In genomic region chr17:24170729-24171128, GRCm38 (mm10) we compare ENCODE assay signal across 12 mouse cellular contexts. TPM values are rescaled to one million over a fixed set of nuclear protein-coding genes. Genes with fewer than 3 reads are reported as not detected.
A peak's percentile ranks its signal among the peaks of the same experiment; 100 is the strongest.
DNase-seq lines count a peak whose midpoint lies in the region; ATAC-seq and TF ChIP-seq lines count a peak whose summit lies in the region.
"Had no signal": no experiment of that assay in that cellular context is flagged by ENCODE, and none has a peak within 500 bp of the region (broad histone marks: within the 10 kb centered on the region; RNA-seq: fewer than 3 reads in every experiment).

No protein-coding gene starts in this region.

- no peaks in the 10 kb centered on the region for H3K27me3 ChIP-seq in heart, embryonic 15.5 days
- H3K27me3 ChIP-seq in midbrain, postnatal 0 days (ENCODE audit: insufficient read depth, low read length): no peaks in the 10 kb centered on the region
- H3K27me3 ChIP-seq in midbrain, embryonic 15.5 days (replicated peaks): no peaks in the 10 kb centered on the region
- H3K27me3 ChIP-seq in embryonic facial prominence, embryonic 13.5 days: no peaks in the 10 kb centered on the region

- no peaks in the 10 kb centered on the region for H3K9me3 ChIP-seq in heart, embryonic 15.5 days (replicated peaks)
- no peaks in the 10 kb centered on the region for H3K9me3 ChIP-seq in midbrain, postnatal 0 days (ENCODE audit: low read length)
- no peaks in the 10 kb centered on the region for H3K9me3 ChIP-seq in midbrain, embryonic 15.5 days
- no peaks in the 10 kb centered on the region for H3K9me3 ChIP-seq in embryonic facial prominence, embryonic 13.5 days

- H3K4me2 ChIP-seq in heart, embryonic 15.5 days: no peak overlapping the region
- H3K4me2 ChIP-seq in midbrain, postnatal 0 days (ENCODE audit: low read depth, low read length, poor library complexity, severe bottlenecking): no peak overlapping the region; the same call in 1 of the 2 replicates
- H3K4me2 ChIP-seq in midbrain, embryonic 15.5 days: no peak overlapping the region
- no peak overlapping the region for H3K4me2 ChIP-seq in embryonic facial prominence, embryonic 13.5 days

- peaks cover 28% of the 10 kb centered on the region for H3K4me1 ChIP-seq in heart, embryonic 15.5 days (replicated peaks)
- H3K4me1 ChIP-seq in midbrain, postnatal 0 days (ENCODE audit: insufficient read depth, low read length): peaks cover 8% of the 10 kb centered on the region
- H3K4me1 ChIP-seq in midbrain, embryonic 15.5 days: peaks cover 29% of the 10 kb centered on the region
- H3K4me1 ChIP-seq in embryonic facial prominence, embryonic 13.5 days: peaks cover 23% of the 10 kb centered on the region

- H3K4me3 ChIP-seq in heart, embryonic 15.5 days: no peak overlapping the region
- no peak overlapping the region for H3K4me3 ChIP-seq in midbrain, postnatal 0 days (ENCODE audit: low read depth, low read length)
- no peak overlapping the region for H3K4me3 ChIP-seq in midbrain, embryonic 15.5 days
- no peak overlapping the region for H3K4me3 ChIP-seq in embryonic facial prominence, embryonic 13.5 days

- 0 out of 2 replicates have a peak overlapping the region, but pooled peaks have one; percentile 99 for H3K27ac ChIP-seq in heart, embryonic 15.5 days
- peak overlapping the region; percentile 99; the same call in 1 of the 2 replicates for H3K27ac ChIP-seq in midbrain, postnatal 0 days (ENCODE audit: low read depth, low read length)
- no peak overlapping the region for H3K27ac ChIP-seq in midbrain, embryonic 15.5 days
- no peak overlapping the region for H3K27ac ChIP-seq in embryonic facial prominence, embryonic 13.5 days

- no peak overlapping the region for H3K9ac ChIP-seq in heart, embryonic 15.5 days
- H3K9ac ChIP-seq in midbrain, postnatal 0 days (replicated peaks; ENCODE audit: low read length, poor library complexity, severe bottlenecking): no peak overlapping the region
- no peak overlapping the region for H3K9ac ChIP-seq in midbrain, embryonic 15.5 days
- 0 out of 2 replicates have a peak overlapping the region, but pooled peaks have one; percentile 93 for H3K9ac ChIP-seq in embryonic facial prominence, embryonic 13.5 days

- ATAC-seq in heart, embryonic 15.5 days (replicated peaks; ENCODE audit: insufficient number of reproducible peaks, insufficient read depth, low FRiP score, low read depth): no peak
- no peak for ATAC-seq in midbrain, postnatal 0 days (ENCODE audit: low FRiP score)
- no peak for ATAC-seq in midbrain, embryonic 15.5 days (replicated peaks)
- no peak for ATAC-seq in embryonic facial prominence, embryonic 13.5 days (ENCODE audit: insufficient number of reproducible peaks, insufficient read depth, low FRiP score, low TSS enrichment, low read depth)

- DNase-seq in heart, postnatal 4 days: no peak
- DNase-seq in midbrain, postnatal 0 days (ENCODE audit: low spot score): no peak
- peak; percentile 21 for DNase-seq in naive thymus-derived CD4-positive, alpha-beta T cell, adult 2 months (ENCODE audit: low read depth)
- no peak for DNase-seq in layer of hippocampus, adult 9-10 months (ENCODE audit: low spot score)
- DNase-seq in thymus, postnatal 25 days: no peak
- DNase-seq: cerebellum, adult 9-10 months; gastrocnemius, postnatal 25 days; right cerebral cortex, adult 18-20 months; thymus, adult 18-20 months had no signal

- no peak for TF ChIP-seq CTCF in midbrain, postnatal 0 days (IDR thresholded peaks at IDR 0.05)

- 66% methylated on average over 5 of the region's 5 CpGs for WGBS in heart, embryonic 15.5 days
- 73% methylated on average over 5 of the region's 5 CpGs for whole genome bisulfite sequencing in midbrain, postnatal 0 days
- 79% methylated on average over 5 of the region's 5 CpGs for WGBS in midbrain, embryonic 15.5 days
- 77% methylated on average over 5 of the region's 5 CpGs for WGBS in embryonic facial prominence, embryonic 13.5 days

- H3K36me3 ChIP-seq in heart, embryonic 15.5 days: peaks cover 14% of the 10 kb centered on the region
- peaks cover 6% of the 10 kb centered on the region for H3K36me3 ChIP-seq in midbrain, postnatal 0 days (ENCODE audit: insufficient read depth, low read length)
- H3K36me3 ChIP-seq in midbrain, embryonic 15.5 days (replicated peaks): peaks cover 4% of the 10 kb centered on the region; the same call in 1 of the 2 replicates
- H3K36me3 ChIP-seq in embryonic facial prominence, embryonic 13.5 days: peaks cover 16% of the 10 kb centered on the region

RNA-seq across cellular contexts. Expression of gene Atp6v0c, which starts 1.2 kb away (rescaled TPM):
- 447 and 510 TPM in 2 replicates for polyA plus RNA-seq in heart, embryonic 15.5 days (2015; fragmentation: Nextera tagmentation; extraction: Ambion mirVana)
- total RNA-seq in heart, postnatal 4 days (2021): 100 to 1,000 TPM; 291 to 298 TPM
- 730 and 771 TPM in 2 replicates for total RNA-seq in midbrain, postnatal 0 days (2014; rRNA removed)
- polyA plus RNA-seq in midbrain, postnatal 0 days (2015; fragmentation: Nextera tagmentation; extraction: Ambion mirVana): 2,426 and 2,595 TPM in 2 replicates
- polyA plus RNA-seq in midbrain, embryonic 15.5 days (2015; fragmentation: Nextera tagmentation; extraction: Ambion mirVana): 1,357 and 1,392 TPM in 2 replicates
- polyA plus RNA-seq in embryonic facial prominence, embryonic 13.5 days (2015; fragmentation: Nextera tagmentation; extraction: Ambion mirVana): 420 and 448 TPM in 2 replicates

RNA-seq across cellular contexts. Expression of gene Amdhd2, which starts 7.2 kb away (rescaled TPM):
- 20.6 and 28.8 TPM in 2 replicates for polyA plus RNA-seq in heart, embryonic 15.5 days (2015; fragmentation: Nextera tagmentation; extraction: Ambion mirVana)
- total RNA-seq in heart, postnatal 4 days (2021): 10 to 100 TPM; 19.5 to 19.6 TPM
- 40.2 and 58.6 TPM in 2 replicates for total RNA-seq in midbrain, postnatal 0 days (2014; rRNA removed)
- polyA plus RNA-seq in midbrain, postnatal 0 days (2015; fragmentation: Nextera tagmentation; extraction: Ambion mirVana): 34.0 and 41.4 TPM in 2 replicates
- polyA plus RNA-seq in midbrain, embryonic 15.5 days (2015; fragmentation: Nextera tagmentation; extraction: Ambion mirVana): 32.1 and 39.6 TPM in 2 replicates
- 34.1 and 41.4 TPM in 2 replicates for polyA plus RNA-seq in embryonic facial prominence, embryonic 13.5 days (2015; fragmentation: Nextera tagmentation; extraction: Ambion mirVana)

RNA-seq across cellular contexts. Expression of gene Pdpk1, which starts 20.0 kb away (rescaled TPM):
- polyA plus RNA-seq in heart, embryonic 15.5 days (2015; fragmentation: Nextera tagmentation; extraction: Ambion mirVana): 37.7 and 39.5 TPM in 2 replicates
- 10 to 100 TPM; 62.1 to 62.6 TPM for total RNA-seq in heart, postnatal 4 days (2021)
- total RNA-seq in midbrain, postnatal 0 days (2014; rRNA removed): 57.9 and 68.1 TPM in 2 replicates
- 53.2 and 61.5 TPM in 2 replicates for polyA plus RNA-seq in midbrain, postnatal 0 days (2015; fragmentation: Nextera tagmentation; extraction: Ambion mirVana)
- polyA plus RNA-seq in midbrain, embryonic 15.5 days (2015; fragmentation: Nextera tagmentation; extraction: Ambion mirVana): 69.8 and 75.5 TPM in 2 replicates
- polyA plus RNA-seq in embryonic facial prominence, embryonic 13.5 days (2015; fragmentation: Nextera tagmentation; extraction: Ambion mirVana): 35.8 and 37.8 TPM in 2 replicates

RNA-seq across cellular contexts. Expression of gene Tbc1d24, which starts 34.6 kb away (rescaled TPM):
- 3.6 and 3.8 TPM in 2 replicates for polyA plus RNA-seq in heart, embryonic 15.5 days (2015; fragmentation: Nextera tagmentation; extraction: Ambion mirVana)
- total RNA-seq in heart, postnatal 4 days (2021): 10 to 100 TPM in 1 of 2 experiments, 1 to 10 TPM in 1; 9.6 to 10.9 TPM
- 146 and 168 TPM in 2 replicates for total RNA-seq in midbrain, postnatal 0 days (2014; rRNA removed)
- 27.4 and 27.6 TPM in 2 replicates for polyA plus RNA-seq in midbrain, postnatal 0 days (2015; fragmentation: Nextera tagmentation; extraction: Ambion mirVana)
- polyA plus RNA-seq in midbrain, embryonic 15.5 days (2015; fragmentation: Nextera tagmentation; extraction: Ambion mirVana): 28.7 and 30.7 TPM in 2 replicates
- 10.2 and 10.3 TPM in 2 replicates for polyA plus RNA-seq in embryonic facial prominence, embryonic 13.5 days (2015; fragmentation: Nextera tagmentation; extraction: Ambion mirVana)

RNA-seq across cellular contexts. Expression of gene Ntn3, which starts 38.6 kb away (rescaled TPM):
- polyA plus RNA-seq in heart, embryonic 15.5 days (2015; fragmentation: Nextera tagmentation; extraction: Ambion mirVana): 1.9 and 2.9 TPM in 2 replicates
- total RNA-seq in heart, postnatal 4 days (2021): 1 to 10 TPM; 2.3 to 2.4 TPM
- total RNA-seq in midbrain, postnatal 0 days (2014; rRNA removed): 19.4 and 23.6 TPM in 2 replicates
- 4.0 and 4.3 TPM in 2 replicates for polyA plus RNA-seq in midbrain, postnatal 0 days (2015; fragmentation: Nextera tagmentation; extraction: Ambion mirVana)
- polyA plus RNA-seq in midbrain, embryonic 15.5 days (2015; fragmentation: Nextera tagmentation; extraction: Ambion mirVana): 5.1 and 5.4 TPM in 2 replicates
- polyA plus RNA-seq in embryonic facial prominence, embryonic 13.5 days (2015; fragmentation: Nextera tagmentation; extraction: Ambion mirVana): 13.0 and 14.0 TPM in 2 replicates

Comparison
In these comparisons a context has a peak if more than half of its experiments do, and no peak if none do; other contexts are left out.
1. H3K27ac ChIP-seq: peak in heart, embryonic 15.5 days (single experiment) and midbrain, postnatal 0 days (single experiment); none in midbrain, embryonic 15.5 days (single experiment) and embryonic facial prominence, embryonic 13.5 days (single experiment).